Mouse (Mus musculus): Measurements from ENCODE around the gene Rab40c.

GRCm38 (mm10) chr17:25918037-25918750, 1.3 kb downstream of the Rab40c start:
- TF ChIP-seq CTCF (IDR thresholded peaks at IDR 0.05; ENCODE audit: low read depth) (no peak), EP300 (IDR thresholded peaks at IDR 0.05; ENCODE audit: low read depth) (no peak)
